Comparison of ENCODE assay signal across 8 mouse cellular contexts in genomic region chr19:57403700-57404501, GRCm38 (mm10). TPM values are rescaled to one million over a fixed set of nuclear protein-coding genes. Genes with fewer than 3 reads are reported as not detected.
DNase-seq lines count a peak whose midpoint lies in the region; ATAC-seq lines count a peak whose summit lies in the region.

No protein-coding gene starts in this region.

- no peaks in the 10 kb centered on the region for H3K36me3 ChIP-seq in heart, embryonic 15.5 days
- no peaks in the 10 kb centered on the region for H3K36me3 ChIP-seq in liver, embryonic 13.5 days
- no peaks in the 10 kb centered on the region for H3K36me3 ChIP-seq in stomach, embryonic 14.5 days (ENCODE audit: control insufficient read depth, insufficient read depth, low read length)

- H3K27me3 ChIP-seq in heart, embryonic 15.5 days = no peaks in the 10 kb centered on the region
- H3K27me3 ChIP-seq in liver, embryonic 13.5 days = no peaks in the 10 kb centered on the region
- no peaks in the 10 kb centered on the region for H3K27me3 ChIP-seq in stomach, embryonic 14.5 days (ENCODE audit: control insufficient read depth, insufficient read depth, low read length)

- no peaks in the 10 kb centered on the region for H3K9me3 ChIP-seq in heart, embryonic 15.5 days (replicated peaks)
- no peaks in the 10 kb centered on the region for H3K9me3 ChIP-seq in liver, embryonic 13.5 days (replicated peaks)
- H3K9me3 ChIP-seq in stomach, embryonic 14.5 days (ENCODE audit: control insufficient read depth, low read depth, low read length) = no peaks in the 10 kb centered on the region

- H3K27ac ChIP-seq in heart, embryonic 15.5 days = no peak overlapping the region
- H3K27ac ChIP-seq in liver, embryonic 13.5 days = peak overlapping the region; percentile 29
- no peak overlapping the region for H3K27ac ChIP-seq in stomach, embryonic 14.5 days (ENCODE audit: low read length)

- peak; percentile 47 for DNase-seq in CD4-positive helper T cell, adult 2 months (ENCODE audit: low read depth, low spot score)
- peak; percentile 72 for DNase-seq in brain, adult 2 months (ENCODE audit: low read depth, low spot score)
- DNase-seq in kidney, postnatal 10 days = peak; percentile 92
- DNase-seq in liver, embryonic 13.5 days = peak; percentile 63
- peak; percentile 96 for DNase-seq in neural tube, embryonic 10.5 days (ENCODE audit: extremely low spot score, low spot score)

- 17% methylated on average over 24 of the region's 24 CpGs for whole genome bisulfite sequencing in heart, embryonic 15.5 days
- WGBS in liver, embryonic 13.5 days (ENCODE audit: insufficient replicate concordance) = 10% methylated on average over 24 of the region's 24 CpGs
- 13% methylated on average over 24 of the region's 24 CpGs for WGBS in stomach, embryonic 14.5 days

- H3K4me1 ChIP-seq in heart, embryonic 15.5 days (replicated peaks) = 0 out of 2 replicates have a peak, but pooled peaks cover 3% of the 10 kb centered on the region
- H3K4me1 ChIP-seq in liver, embryonic 13.5 days (replicated peaks) = peaks cover 17% of the 10 kb centered on the region; the same call in 1 of the 2 replicates
- H3K4me1 ChIP-seq in stomach, embryonic 14.5 days (ENCODE audit: control insufficient read depth, insufficient read depth, low read length) = peaks cover 4% of the 10 kb centered on the region; the same call in 1 of the 2 replicates

- no peak overlapping the region for H3K9ac ChIP-seq in heart, embryonic 15.5 days
- no peak overlapping the region for H3K9ac ChIP-seq in liver, embryonic 13.5 days
- no peak overlapping the region for H3K9ac ChIP-seq in stomach, embryonic 14.5 days (replicated peaks; ENCODE audit: low read depth, low read length)

- 0 out of 2 replicates have a peak, but pooled peaks have one; percentile 52 for ATAC-seq in erythroblast, adult 5-6 weeks (replicated peaks; ENCODE audit: low FRiP score, poor library complexity, severe bottlenecking)
- 0 out of 2 replicates have a peak, but pooled peaks have one; percentile 35 for ATAC-seq in heart, embryonic 15.5 days (replicated peaks; ENCODE audit: insufficient number of reproducible peaks, insufficient read depth, low FRiP score, low read depth)
- ATAC-seq in liver, embryonic 13.5 days (ENCODE audit: low read depth) = peak; percentile 71
- 0 out of 2 replicates have a peak, but pooled peaks have one; percentile 42 for ATAC-seq in stomach, embryonic 14.5 days (ENCODE audit: insufficient number of reproducible peaks, insufficient read depth, low FRiP score, low read depth)

- H3K4me2 ChIP-seq in heart, embryonic 15.5 days = peak overlapping the region; percentile 47
- peak overlapping the region; percentile 51 for H3K4me2 ChIP-seq in liver, embryonic 13.5 days
- peak overlapping the region; percentile 22; the same call in 1 of the 2 replicates for H3K4me2 ChIP-seq in stomach, embryonic 14.5 days (replicated peaks; ENCODE audit: low read depth, low read length)

- H3K4me3 ChIP-seq in heart, embryonic 15.5 days = peak overlapping the region; percentile 12; the same call in 1 of the 2 replicates
- H3K4me3 ChIP-seq in liver, embryonic 13.5 days (replicated peaks) = peak overlapping the region; percentile 30; the same call in 1 of the 2 replicates
- no peak overlapping the region for H3K4me3 ChIP-seq in stomach, embryonic 14.5 days (ENCODE audit: low read depth, low read length)

RNA-seq across cellular contexts. Expression of gene Fam160b1, which starts 43.4 kb away (rescaled TPM):
- total RNA-seq in erythroblast, adult 5-6 weeks (2015; ENCODE audit: low replicate concordance) = 6.1 and 11.5 TPM in 2 replicates
- 5.7 and 8.6 TPM in 2 replicates for total RNA-seq in erythroblast, adult 5-6 weeks (2017; ENCODE audit: low replicate concordance)
- polyA plus RNA-seq in heart, embryonic 15.5 days (2015; fragmentation: Nextera tagmentation; extraction: Ambion mirVana) = 9.4 and 11.1 TPM in 2 replicates
- 5.3 and 5.6 TPM in 2 replicates for polyA plus RNA-seq in liver, embryonic 13.5 days (2015; fragmentation: Nextera tagmentation; extraction: Ambion mirVana)
- 16.6 and 20.4 TPM in 2 replicates for polyA plus RNA-seq in stomach, embryonic 14.5 days (2014; fragmentation: Nextera tagmentation; extraction: Ambion mirVana)

RNA-seq across cellular contexts. Expression of gene Trub1, which starts 48.8 kb away (rescaled TPM):
- total RNA-seq in erythroblast, adult 5-6 weeks (2015; ENCODE audit: low replicate concordance) = 1.3 and 2.5 TPM in 2 replicates
- total RNA-seq in erythroblast, adult 5-6 weeks (2017; ENCODE audit: low replicate concordance) = 1.1 and 3.0 TPM in 2 replicates
- polyA plus RNA-seq in heart, embryonic 15.5 days (2015; fragmentation: Nextera tagmentation; extraction: Ambion mirVana) = 9.6 and 12.8 TPM in 2 replicates
- polyA plus RNA-seq in liver, embryonic 13.5 days (2015; fragmentation: Nextera tagmentation; extraction: Ambion mirVana) = 12.4 and 13.1 TPM in 2 replicates
- 25.9 and 31.0 TPM in 2 replicates for polyA plus RNA-seq in stomach, embryonic 14.5 days (2014; fragmentation: Nextera tagmentation; extraction: Ambion mirVana)
